Mouse (Mus musculus): ENCODE results near the gene Arhgef10l. TPM values are rescaled to one million over a fixed set of nuclear protein-coding genes. Genes with fewer than 3 reads are reported as not detected.

Gene Arhgef10l
- polyA plus RNA-seq, 1 experiment, result 29.1 TPM

GRCm38 (mm10) chr4:140657681-140658575 lies 7.9 kb downstream of the Arhgef10l start:
- DNase-seq (ENCODE audit: low read depth), result no peak

GRCm38 (mm10) chr4:140656529-140656928 lies 9.3 kb downstream of the Arhgef10l start:
- DNase-seq (ENCODE audit: low read depth), result no peak

- no peak for DNase-seq (ENCODE audit: low read depth)
Measured at GRCm38 (mm10) chr4:140654798-140655197, 11.0 kb downstream of the Arhgef10l start.

- DNase-seq (ENCODE audit: low read depth), result no peak
Measured at GRCm38 (mm10) chr4:140653835-140654583, 11.8 kb downstream of the Arhgef10l start.

GRCm38 (mm10) chr4:140649731-140650130 lies 16.1 kb downstream of the Arhgef10l start:
- no peak for DNase-seq (ENCODE audit: low read depth)

GRCm38 (mm10) chr4:140649207-140649591 lies 16.6 kb downstream of the Arhgef10l start:
- DNase-seq (ENCODE audit: low read depth), result no peak

DNA sequence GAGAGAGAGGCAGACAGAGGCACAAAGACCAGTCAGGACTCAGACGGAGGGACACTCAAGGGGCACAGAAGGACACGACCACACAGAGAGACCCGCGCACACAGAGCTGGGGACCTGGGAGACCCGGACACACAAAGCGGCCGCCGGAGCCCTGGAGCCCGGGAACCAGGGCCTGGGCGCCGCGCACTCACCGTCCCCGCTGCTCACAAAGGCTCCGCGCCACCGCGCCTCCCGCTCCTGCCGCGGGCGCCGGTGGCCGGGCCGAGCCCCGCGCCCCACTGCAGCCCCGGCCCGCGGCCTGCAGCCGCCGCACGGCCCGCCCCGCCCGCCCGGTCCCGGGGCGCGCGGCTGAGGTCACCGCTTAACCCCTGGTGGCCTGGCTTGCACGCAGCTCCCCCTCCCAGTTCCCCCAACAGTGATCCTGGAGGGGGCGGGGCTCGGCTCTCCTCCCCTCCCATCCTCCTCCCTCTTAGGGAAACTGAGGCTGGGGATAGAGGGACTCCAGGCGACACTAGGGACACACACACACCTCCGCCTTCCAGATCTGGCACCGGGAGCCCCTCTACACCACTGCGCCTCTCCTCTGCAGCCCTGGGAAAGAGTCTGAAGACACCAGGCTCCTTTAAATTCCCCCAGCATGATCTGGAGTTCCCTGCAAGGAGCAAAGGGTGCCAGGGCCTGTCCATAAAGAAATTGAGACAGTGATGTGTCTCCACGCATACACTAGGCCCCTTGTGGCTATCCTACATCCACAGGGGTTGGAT lies 17.2 kb downstream of the Arhgef10l start:
- no peak for DNase-seq (ENCODE audit: low read depth)

DNA sequence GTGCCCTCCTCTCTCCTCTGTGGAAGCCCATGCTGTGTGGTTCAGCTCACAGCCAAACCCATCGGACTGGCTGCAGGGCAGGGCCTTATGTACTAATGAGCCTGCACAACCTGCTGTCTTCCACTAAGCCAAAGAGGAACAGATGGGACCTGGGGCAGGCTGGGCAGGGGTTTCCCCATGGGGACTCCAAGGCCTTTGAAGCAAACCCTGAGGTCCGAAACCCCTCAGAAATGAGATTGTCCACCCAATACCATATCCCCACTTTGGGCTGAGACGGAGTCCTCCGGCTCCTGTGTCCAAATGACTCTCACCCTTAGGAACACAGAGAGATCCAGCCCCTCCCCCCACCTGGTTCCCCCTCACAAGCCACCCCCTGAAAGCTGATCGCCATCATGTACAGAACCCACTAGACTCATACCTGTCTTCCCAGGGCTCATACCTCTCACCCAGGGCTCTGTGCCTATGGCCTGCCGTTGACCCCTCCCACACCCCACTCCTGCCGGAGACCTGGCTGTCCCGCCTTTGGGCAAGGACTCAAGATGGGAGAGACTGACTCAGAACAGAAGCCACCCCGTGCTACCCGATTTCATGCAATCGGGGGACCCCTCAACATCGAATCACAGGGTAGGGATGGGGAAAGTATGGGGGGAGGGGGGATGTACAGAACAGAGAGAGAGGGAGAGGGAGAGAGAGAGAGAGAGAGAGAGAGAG lies 17.9 kb downstream of the Arhgef10l start:
- DNase-seq (ENCODE audit: low read depth), result no peak

DNA sequence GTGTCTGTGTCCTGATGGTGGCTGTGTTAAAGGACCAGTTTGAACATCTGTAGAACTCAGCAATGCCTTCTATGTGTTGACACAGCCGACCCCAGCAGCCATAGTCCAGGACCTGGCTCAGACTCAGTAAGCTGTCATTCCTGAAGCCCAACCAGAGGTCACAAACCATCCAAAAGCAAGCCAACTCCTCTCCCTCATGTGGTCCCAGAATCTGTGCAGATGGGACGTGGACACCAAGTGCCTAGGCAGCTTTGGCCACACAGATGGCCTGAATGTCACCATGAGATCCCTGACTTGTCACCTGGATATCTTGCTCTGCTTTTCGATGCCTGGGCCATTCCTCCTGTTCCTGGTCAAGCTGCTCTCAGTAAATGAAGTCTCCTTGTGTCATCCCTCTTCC lies 20.2 kb downstream of the Arhgef10l start:
- no peak for DNase-seq (ENCODE audit: low read depth)

DNA sequence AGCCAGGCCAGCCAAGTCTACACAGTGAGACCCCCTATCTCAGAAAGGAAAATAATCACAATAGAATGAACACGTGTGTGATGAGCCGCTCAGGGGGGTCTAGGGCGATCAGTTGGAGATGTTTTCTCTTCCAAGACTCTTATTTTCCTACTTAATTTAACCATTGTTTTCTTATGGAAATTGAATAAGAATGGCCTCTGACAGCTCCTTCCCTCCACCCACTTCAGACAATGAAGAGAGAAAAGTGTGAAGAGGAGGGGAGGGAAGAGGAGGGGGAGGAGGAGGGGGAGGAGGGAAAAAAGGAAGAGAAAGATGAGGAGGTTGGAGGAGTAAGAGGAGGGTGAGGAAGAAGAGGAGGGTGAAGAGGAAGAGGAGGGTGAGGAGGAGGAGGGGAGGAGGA lies 21.1 kb downstream of the Arhgef10l start:
- no peak for DNase-seq (ENCODE audit: low read depth)

DNA sequence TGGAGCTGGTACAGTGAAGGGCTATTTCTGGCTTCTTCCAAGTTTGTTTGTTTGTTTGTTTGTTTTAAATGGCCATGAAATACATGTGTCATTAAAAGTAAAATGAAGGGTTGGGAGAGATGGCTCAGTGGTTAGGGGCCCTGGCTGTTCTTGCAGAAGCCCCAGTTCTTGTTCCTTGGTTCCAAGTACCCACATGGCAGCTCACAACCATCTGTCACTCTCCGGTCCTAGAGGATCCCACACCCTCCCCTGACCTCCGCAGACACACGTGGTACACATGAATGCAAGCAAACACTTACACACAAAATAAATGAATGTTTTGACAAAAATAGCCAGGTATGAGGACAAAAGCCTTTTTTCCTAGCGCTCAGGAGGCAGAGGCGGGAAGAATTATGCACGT lies 21.5 kb downstream of the Arhgef10l start:
- DNase-seq (ENCODE audit: low read depth), result no peak

GRCm38 (mm10) chr4:140642378-140642777 lies 23.4 kb downstream of the Arhgef10l start:
- DNase-seq (ENCODE audit: low read depth), result no peak

GRCm38 (mm10) chr4:140641414-140641918 lies 24.3 kb downstream of the Arhgef10l start:
- DNase-seq (ENCODE audit: low read depth), result no peak

DNA sequence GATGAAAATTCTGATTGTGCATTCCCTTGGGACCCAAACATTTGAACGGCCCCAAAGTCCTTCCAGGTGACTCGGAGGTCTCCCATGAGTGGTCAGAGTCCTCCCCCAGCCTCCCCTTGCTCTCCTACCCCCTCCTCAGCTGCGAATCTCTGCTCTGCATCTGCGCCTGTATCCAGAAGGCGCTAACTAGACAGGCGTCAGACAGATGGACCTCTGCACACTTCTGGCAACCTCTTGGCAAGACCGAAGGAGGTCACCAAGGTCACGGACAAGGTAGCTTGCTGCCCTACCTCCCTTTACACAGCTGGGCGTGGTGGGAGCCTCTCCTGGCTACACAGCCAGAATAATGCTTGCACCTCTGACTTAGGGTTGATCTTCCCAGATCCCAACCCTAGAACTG lies 25.1 kb downstream of the Arhgef10l start:
- DNase-seq (ENCODE audit: low read depth), result no peak

DNA sequence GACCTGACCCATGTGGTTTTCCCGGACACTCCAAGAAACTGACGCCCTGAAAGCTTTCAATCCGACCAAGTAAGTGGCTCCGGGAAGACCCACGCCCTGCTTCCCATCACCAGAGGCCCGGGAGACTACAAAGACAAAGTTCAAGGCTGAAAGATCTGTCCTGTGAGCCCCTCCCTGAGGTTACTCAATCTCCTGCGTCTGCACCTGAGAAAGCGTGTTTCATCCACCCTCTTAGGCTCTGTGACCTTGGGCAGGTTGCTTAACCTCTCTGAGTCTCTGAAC lies 25.6 kb downstream of the Arhgef10l start:
- no peak for DNase-seq (ENCODE audit: low read depth)

DNA sequence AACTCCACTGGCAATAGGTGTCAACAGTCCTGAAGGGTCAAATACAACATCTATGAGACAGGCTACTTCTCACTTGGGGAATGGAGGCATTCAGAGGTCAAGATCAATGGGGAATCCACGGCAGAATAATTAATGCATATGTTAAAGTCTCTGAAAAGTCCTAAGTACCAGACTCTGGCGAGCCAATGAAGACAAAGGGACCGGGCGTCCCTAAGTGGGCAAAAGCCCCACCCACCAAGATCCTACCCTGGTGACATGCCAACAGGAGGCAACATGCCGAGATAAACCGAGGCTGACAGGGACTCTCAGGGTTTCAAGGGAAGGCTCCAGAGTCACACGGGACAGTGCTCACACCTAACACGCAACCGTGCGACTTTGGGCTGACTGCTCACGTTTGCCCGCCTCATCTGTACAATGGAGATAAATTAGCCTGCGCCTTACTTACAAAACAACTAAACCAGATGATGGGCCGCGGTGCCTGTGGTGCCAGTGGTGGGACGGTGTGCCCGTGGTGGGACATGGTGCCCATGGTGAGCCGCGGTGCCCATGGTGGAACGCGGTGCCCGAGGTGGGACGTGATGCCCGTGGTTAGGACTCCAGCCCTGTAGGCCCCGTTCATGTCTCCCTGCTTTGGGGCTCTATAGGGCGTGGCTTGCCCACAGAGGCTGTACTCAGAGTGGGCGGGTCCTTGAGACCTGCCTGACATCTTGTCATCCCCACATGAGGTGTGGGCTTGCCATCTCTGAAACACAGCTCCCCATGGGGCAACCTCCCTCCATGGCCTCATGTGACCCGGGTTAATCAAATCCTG lies 26.2 kb downstream of the Arhgef10l start:
- DNase-seq (ENCODE audit: low read depth), result no peak

DNA sequence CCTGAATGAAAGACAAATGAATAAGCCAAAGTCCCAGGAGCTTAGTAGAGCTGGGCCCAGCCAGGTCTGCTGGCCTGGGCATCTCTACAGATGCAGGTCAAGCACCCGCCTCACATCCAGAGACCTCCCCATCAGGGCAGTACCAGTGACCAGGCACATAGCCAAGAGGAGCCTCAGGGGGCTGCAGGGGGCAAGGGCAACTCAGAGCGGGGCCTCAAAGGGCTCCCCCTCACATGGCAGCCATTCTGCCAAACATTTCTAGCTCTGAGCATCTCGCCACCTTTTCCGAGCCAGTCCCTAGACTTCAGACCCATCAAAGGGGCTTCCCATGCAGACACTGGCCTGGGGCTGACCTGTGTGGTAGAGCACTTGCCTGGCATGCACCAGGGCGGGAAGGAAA lies 27.2 kb downstream of the Arhgef10l start:
- DNase-seq (ENCODE audit: low read depth), result no peak

GRCm38 (mm10) chr4:140637269-140637668 lies 28.5 kb downstream of the Arhgef10l start:
- DNase-seq (ENCODE audit: low read depth), result no peak

GRCm38 (mm10) chr4:140636312-140636996 lies 29.4 kb downstream of the Arhgef10l start:
- no peak for DNase-seq (ENCODE audit: low read depth)

DNA sequence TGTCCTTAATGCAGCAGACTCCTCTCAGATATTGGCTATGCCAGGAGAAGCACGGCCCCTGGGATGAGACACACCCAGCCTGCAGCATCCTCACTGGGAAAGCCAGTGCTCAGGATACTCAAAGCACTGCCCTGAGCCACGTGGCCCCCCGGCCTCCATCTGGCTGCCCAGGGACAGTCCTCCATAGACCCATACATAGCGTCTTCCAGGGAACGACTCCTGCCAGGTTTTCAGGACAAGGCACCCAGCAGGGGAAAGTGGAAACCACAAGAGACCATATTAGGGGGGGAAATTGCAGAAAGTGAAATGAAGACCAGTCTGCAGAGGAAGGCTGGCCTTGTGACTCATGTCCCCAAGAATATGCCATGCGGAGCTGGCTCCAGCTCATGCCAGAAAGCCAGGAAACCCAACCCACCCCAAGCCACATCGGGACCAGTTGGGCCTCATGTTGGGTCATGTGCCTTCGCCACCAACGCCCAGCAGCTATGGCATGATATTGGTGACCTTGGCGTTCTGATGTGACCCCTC lies 30.9 kb downstream of the Arhgef10l start:
- no peak for DNase-seq (ENCODE audit: low read depth)

All from gonadal fat pad, adult 2 months (tissue).